Mouse (Mus musculus) inflammation-experienced regulatory T-cells, adult 6 months (primary cell): ENCODE measurements around the gene Rpusd2. TPM values are rescaled to one million over a fixed set of nuclear protein-coding genes. Genes with fewer than 3 reads are reported as not detected.

Experiments
- ATAC-seq: one replicate; pipeline ENCODE4 v1.8.0; 2017
- polyA plus RNA-seq, 3 experiments: library from polyadenylated mRNA; unstranded; fragments of 100-300 nt; shearing (Covaris generic); gene quantifications; one replicate each; pipeline ENCODE4 v1.2.1; 2017

Gene Rpusd2
- polyA plus RNA-seq, 3 experiments from 2014 or later = 1.6 to 2.2 (median 2.0) TPM

- ATAC-seq = no peak
These were observed 2.4 kb upstream of the Rpusd2 start for GRCm38 (mm10) chr2:119032191-119032590.

GRCm38 (mm10) chr2:119035397-119035745 lies 781 bp downstream of the Rpusd2 start:
- ATAC-seq = peak; percentile 31

- no peak for ATAC-seq
These were observed 6.3 kb downstream of the Rpusd2 start for GRCm38 (mm10) chr2:119040882-119041281.

GRCm38 (mm10) chr2:119045163-119045562 lies 10.6 kb downstream of the Rpusd2 start:
- no peak for ATAC-seq

GRCm38 (mm10) chr2:119046649-119047611 lies 12.3 kb downstream of the Rpusd2 start, which contains the start of gene Knl1:
Knl1 (plus strand) TSS chr2:119047119.
- peak; percentile 93 for ATAC-seq

- ATAC-seq = no peak
These were observed 13.3 kb downstream of the Rpusd2 start for GRCm38 (mm10) chr2:119047849-119048248.

GRCm38 (mm10) chr2:119050132-119050650 lies 15.6 kb downstream of the Rpusd2 start:
- no peak for ATAC-seq

GRCm38 (mm10) chr2:119060139-119060538 lies 25.5 kb downstream of the Rpusd2 start:
- ATAC-seq = no peak

GRCm38 (mm10) chr2:119072397-119072796 lies 37.8 kb downstream of the Rpusd2 start:
- no peak for ATAC-seq

- no peak for ATAC-seq
These were observed 51.6 kb downstream of the Rpusd2 start for GRCm38 (mm10) chr2:119086156-119086555.

Other genes with a start within 250 kb of the Rpusd2 start
- gene Knstrn, start 220.8 kb upstream of the Rpusd2 start, polyA plus RNA-seq = 10 to 100 TPM; 11.9 to 73.4 (median 13.7) TPM
- gene Ivd, start 172.8 kb upstream of the Rpusd2 start, polyA plus RNA-seq = 10 to 100 TPM; 33.1 to 71.6 (median 60.8) TPM
- gene Bahd1, start 134.4 kb upstream of the Rpusd2 start, polyA plus RNA-seq = 1 to 10 TPM; 2.2 to 4.6 (median 4.6) TPM
- gene Chst14, start 108.3 kb upstream of the Rpusd2 start, polyA plus RNA-seq = 1 to 10 TPM; 1.1 to 1.6 (median 1.5) TPM
- gene Ccdc32, start 5.4 kb upstream of the Rpusd2 start, polyA plus RNA-seq = 10 to 100 TPM; 21.9 to 23.2 (median 22.8) TPM
- gene Knl1, start 12.3 kb downstream of the Rpusd2 start, polyA plus RNA-seq = 10 to 100 TPM in 1 of 3 experiments, 1 to 10 TPM in 2; 4.6 to 49.6 (median 6.9) TPM
- 10 to 100 TPM in 1 of 3 experiments, 1 to 10 TPM in 2; 3.8 to 40.3 (median 4.5) TPM for gene Rad51, start 78.0 kb downstream of the Rpusd2 start, polyA plus RNA-seq
- 10 to 100 TPM; 13.0 to 15.6 (median 14.5) TPM for gene Rmdn3, start 122.2 kb downstream of the Rpusd2 start, polyA plus RNA-seq
- gene Gchfr, start 133.0 kb downstream of the Rpusd2 start, polyA plus RNA-seq = under 1 TPM in 1 of 3 experiments, not detected in 2; 0.58 TPM
- under 1 TPM; 0.23 to 0.95 (median 0.47) TPM for gene Gm14137, start 139.7 kb downstream of the Rpusd2 start, polyA plus RNA-seq
- gene Zfyve19, start 173.8 kb downstream of the Rpusd2 start, polyA plus RNA-seq = 10 to 100 TPM; 50.7 to 65.5 (median 50.7) TPM
- 10 to 100 TPM; 16.0 to 22.4 (median 17.1) TPM for gene Dnajc17, start 174.0 kb downstream of the Rpusd2 start, polyA plus RNA-seq
- not detected for gene Ppp1r14d, start 195.1 kb downstream of the Rpusd2 start, polyA plus RNA-seq
- under 1 TPM in 1 of 3 experiments, not detected in 2; 0.28 TPM for gene Spint1, start 202.6 kb downstream of the Rpusd2 start, polyA plus RNA-seq
- under 1 TPM in 1 of 3 experiments, not detected in 2; 0.57 TPM for gene Rhov, start 236.5 kb downstream of the Rpusd2 start, polyA plus RNA-seq